Mouse (Mus musculus): ENCODE data around the gene Mef2c. TPM values are rescaled to one million over a fixed set of nuclear protein-coding genes. Genes with fewer than 3 reads are reported as not detected.

Gene Mef2c
- polyA plus RNA-seq (2014; fragmentation: Illumina TruSeq; extraction: RNeasy Lipid Tissue Mini Kit (QIAGEN cat#74804); ENCODE audit: low replicate concordance): 10.8 TPM

DNA sequence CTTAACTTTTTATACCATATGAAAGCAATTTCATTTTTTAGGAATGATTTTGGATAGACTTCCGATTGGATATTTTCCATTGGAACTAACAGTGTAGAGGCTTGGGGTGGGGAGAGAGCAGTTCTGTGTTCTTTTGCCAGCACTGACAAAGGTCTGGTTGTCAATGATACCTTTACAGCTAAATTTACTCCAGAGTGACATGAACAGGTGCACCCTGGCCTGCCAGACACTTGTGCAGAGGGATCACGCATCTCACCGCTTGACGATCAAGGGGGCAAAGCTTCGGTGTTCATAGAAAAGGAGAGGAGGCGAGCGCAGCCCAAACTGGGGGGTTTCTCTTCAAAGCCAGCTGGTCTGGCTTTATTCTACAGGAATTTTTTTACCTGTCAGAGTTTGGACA is at the start of gene Mef2c:
Gene Mef2c, plus strand, starts transcription at position 116 of the 400 bp plus-strand sequence.

